Mouse (Mus musculus) right cerebral cortex, postnatal 36 days (tissue): ENCODE data around the gene Gm3676.
"Not testable (repeated sequence)": the region's sequence is repeated elsewhere in the genome, so short reads cannot be mapped to it uniquely, and the experiment has no call there.

Experiments
- DNase-seq, 2 experiments: peaks; one replicate each; pipeline ENCODE4 v3.0.0; 2022; ENCODE audit warnings: low spot score in 2 of 2, mixed read lengths in 1 of 2

Gene Gm3676

DNA sequence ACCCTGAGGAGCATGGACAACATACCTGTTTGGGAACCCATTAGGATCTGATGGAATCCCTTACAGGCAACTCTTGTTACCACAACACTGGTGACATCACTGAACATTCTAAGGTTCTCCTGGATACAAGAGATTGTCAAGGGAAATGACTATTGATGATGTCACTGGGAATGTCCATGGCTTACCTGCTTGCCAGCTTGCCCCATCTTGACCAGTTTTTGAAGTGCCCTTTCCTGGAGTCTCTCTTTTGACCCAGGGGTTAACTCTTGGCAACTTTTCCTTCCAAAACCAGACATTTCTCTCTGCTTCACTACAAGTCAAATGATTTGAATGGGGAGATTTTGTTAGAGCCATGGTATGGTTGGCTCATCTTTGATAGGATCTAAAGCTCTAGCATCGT, at the start of gene Gm3676:
Gene Gm3676 (minus strand): TSS at position 101 of the 400 bp plus-strand sequence.
- DNase-seq: not testable (repeated sequence)

GRCm38 (mm10) chr14:41648176-41648575, 1.9 kb upstream of the Gm3676 start:
- peak in 1 of 2 experiments; percentile 8 for DNase-seq

DNA sequence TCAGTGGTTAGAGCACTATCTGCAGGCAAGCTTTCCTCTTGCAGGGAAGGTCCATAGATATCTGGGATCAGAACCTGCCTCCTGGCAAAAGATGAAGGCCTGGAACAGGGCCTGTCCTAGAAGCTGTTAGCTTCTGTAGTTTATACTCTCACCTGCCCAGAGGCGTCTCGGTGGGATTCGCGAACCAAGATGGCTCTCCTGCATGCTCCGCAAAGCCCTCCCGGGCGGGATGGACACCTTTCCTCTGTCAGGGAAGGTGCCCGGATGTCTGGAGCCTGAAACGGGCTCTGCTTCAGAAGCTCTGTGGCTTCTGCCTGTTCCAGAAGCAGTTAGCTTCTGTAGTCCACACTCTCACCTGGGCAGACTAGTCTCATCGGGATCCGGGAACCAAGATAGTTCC, 16.1 kb downstream of the Gm3676 start:
- DNase-seq: not testable (repeated sequence)

GRCm38 (mm10) chr14:41624512-41624911, 21.8 kb downstream of the Gm3676 start, which contains the start of gene Gm3072:
Gene Gm3072, minus strand, starts transcription at chr14:41624612.
- DNase-seq: not testable (repeated sequence)

DNA sequence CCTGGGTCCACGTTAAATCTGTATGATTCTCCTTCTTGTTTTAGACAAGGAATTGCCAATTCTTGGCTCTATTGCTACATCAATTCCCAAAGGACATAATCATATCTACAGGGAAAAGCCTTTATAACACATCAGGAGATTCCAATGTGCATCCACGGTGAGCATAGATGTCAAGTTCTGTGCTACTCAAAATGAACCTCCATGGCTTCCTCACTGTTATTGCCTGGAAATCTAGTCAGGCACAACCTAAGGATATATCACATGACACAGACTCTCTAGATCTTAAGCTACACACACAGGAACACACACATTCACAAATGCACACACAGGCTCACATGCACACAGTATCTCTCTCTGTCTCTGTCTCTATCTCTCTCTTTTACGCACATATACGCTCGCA, 23.8 kb downstream of the Gm3676 start:
- DNase-seq: not testable (repeated sequence)

- not testable (repeated sequence) for DNase-seq
These were observed 35.6 kb downstream of the Gm3676 start for GRCm38 (mm10) chr14:41610690-41611089.

- not testable (repeated sequence) for DNase-seq
These were observed 45.4 kb downstream of the Gm3676 start for GRCm38 (mm10) chr14:41600935-41601334.
